Mouse (Mus musculus) hindbrain, postnatal 0 days (tissue): ENCODE measurements around the gene Shisa7. TPM values are rescaled to one million over a fixed set of nuclear protein-coding genes. Genes with fewer than 3 reads are reported as not detected.
"Not testable (repeated sequence)": the region's sequence is repeated elsewhere in the genome, so short reads cannot be mapped to it uniquely, and the experiment has no call there.

Source experiments
- ATAC-seq: fragments of 200-750 bp; cut with Nextera tagmentation; 2 replicates; pipeline ENCODE4 v1.8.0; 2017; ENCODE audit warnings: mild to moderate bottlenecking, moderate TSS enrichment, moderate library complexity
- DNase-seq: peaks from one replicate; pipeline ENCODE4 v3.0.0-alpha.2; 2015; ENCODE audit warnings: low spot score
- H3K27ac ChIP-seq: fragments of 300-500 bp; sonication (generic); 2 replicates; pipeline ENCODE4 v1.5.1; 2014; ENCODE audit warnings: mild to moderate bottlenecking
- H3K27me3 ChIP-seq: fragments of 300-500 bp; sonication (generic); 2 replicates; pipeline ENCODE4 v1.6.1; 2014; ENCODE audit warnings: low read length, mixed read lengths; ENCODE audit not compliant: insufficient read depth
- H3K36me3 ChIP-seq: fragments of 300-500 bp; sonication (generic); 2 replicates; pipeline ENCODE4 v1.6.1; 2014; ENCODE audit warnings: low read length, mixed read lengths; ENCODE audit not compliant: insufficient read depth
- H3K4me1 ChIP-seq: fragments of 300-500 bp; sonication (generic); 2 replicates; pipeline ENCODE4 v1.6.1; 2014; ENCODE audit warnings: antibody characterized with exemption, low read length, mixed read lengths; ENCODE audit not compliant: insufficient read depth
- H3K4me2 ChIP-seq: fragments of 300-500 bp; sonication (generic); 2 replicates; pipeline ENCODE4 v1.6.1; 2014; ENCODE audit warnings: low read depth, mild to moderate bottlenecking, low read length, moderate library complexity, mixed read lengths
- H3K4me3 ChIP-seq: fragments of 300-500 bp; sonication (generic); 2 replicates; pipeline ENCODE4 v1.5.1; 2014; ENCODE audit warnings: low read length
- H3K9ac ChIP-seq: fragments of 300-500 bp; sonication (generic); replicated peaks from 2 replicates; pipeline ENCODE4 v1.6.1; 2014; ENCODE audit warnings: mild to moderate bottlenecking, low read length, moderate library complexity, mixed read lengths
- H3K9me3 ChIP-seq: fragments of 300-500 bp; sonication (generic); 2 replicates; pipeline ENCODE4 v1.6.1; 2016; ENCODE audit warnings: low read length, mixed read lengths
- CTCF ChIP-seq: IDR thresholded peaks from 2 replicates; pipeline ENCODE4 v1.5.1; 2016; ENCODE audit warnings: antibody characterized with exemption, control low read depth, low read depth
- WGBS: fragments of 180-500 bp; shearing (Covaris S2); extraction: QIAGEN DNeasy Blood & Tissue Kit; methylation state at CpG from one replicate; pipeline ENCODE4 v1.1.7; 2014; 5-methylcytosine and 5-hydroxymethylcytosine counted together
- polyA plus RNA-seq: library from polyadenylated mRNA; unstranded; fragments of >200 nt; fragmentation: Nextera tagmentation; extraction: Ambion mirVana; gene quantifications from 2 replicates; pipeline ENCODE4 v1.2.1, GENCODE M21; 2015
- total RNA-seq: library from RNA; depleted of rRNA; stranded (reverse); fragments of >200 nt; gene quantifications from 2 replicates; pipeline ENCODE4 v1.2.3, GENCODE M21; 2014

The Shisa7 gene
- total and polyA plus RNA-seq, 2 experiments from 2014 or later, result 6.9 to 46.3 TPM

GRCm38 (mm10) chr7:4795767-4796433 lies 48.6 kb downstream of the Shisa7 start:
- no peak overlapping the region for H3K27ac ChIP-seq
- TF ChIP-seq CTCF, result peak; percentile 84

GRCm38 (mm10) chr7:4794631-4795168 lies 49.8 kb downstream of the Shisa7 start:
- H3K4me1 ChIP-seq, result peaks cover 3% of the 10 kb centered on the region; the same call in 1 of the 2 replicates
- ATAC-seq, result no peak
- no peak overlapping the region for H3K4me2 ChIP-seq
- 89% methylated on average over 3 of the region's 3 CpGs for WGBS
- H3K27ac ChIP-seq, result no peak overlapping the region
- H3K4me3 ChIP-seq, result no peak overlapping the region
- no peak for TF ChIP-seq CTCF
- peaks cover 25% of the 10 kb centered on the region for H3K36me3 ChIP-seq
- H3K9ac ChIP-seq, result no peak overlapping the region
- DNase-seq, result no peak
- no peaks in the 10 kb centered on the region for H3K9me3 ChIP-seq
- H3K27me3 ChIP-seq, result no peaks in the 10 kb centered on the region

More at GRCm38 (mm10) chr7:4795767-4796433, 48.6 kb downstream of the Shisa7 start:
- ATAC-seq, result peak; percentile 31; the same call in 1 of the 2 replicates
- Histone ChIP-seq H3K4me2 (no peak overlapping the region), H3K4me3 (no peak overlapping the region), H3K27me3 (no peaks in the 10 kb centered on the region), H3K9me3 (no peaks in the 10 kb centered on the region), H3K9ac (no peak overlapping the region), H3K36me3 (peaks cover 25% of the 10 kb centered on the region), H3K4me1 (peaks cover 3% of the 10 kb centered on the region; the same call in 1 of the 2 replicates)
- 62% methylated on average over 7 of the region's 7 CpGs for WGBS
- peak; percentile 63 for DNase-seq

GRCm38 (mm10) chr7:4793674-4794073 lies 50.8 kb downstream of the Shisa7 start:
- TF ChIP-seq CTCF, result no peak
- Histone ChIP-seq H3K4me3 (peak overlapping the region; percentile 84), H3K36me3 (peaks cover 25% of the 10 kb centered on the region), H3K4me1 (peaks cover 3% of the 10 kb centered on the region; the same call in 1 of the 2 replicates), H3K4me2 (peak overlapping the region; percentile 77), H3K9ac (peak overlapping the region; percentile 92), H3K27me3 (no peaks in the 10 kb centered on the region), H3K9me3 (no peaks in the 10 kb centered on the region), H3K27ac (peak overlapping the region; percentile 92)
- DNase-seq (no peak), ATAC-seq (no peak)
- WGBS, result 47% methylated on average over 4 of the region's 4 CpGs

- ATAC-seq, result peak; percentile 15
- H3K4me1 ChIP-seq, result not testable (repeated sequence)
Observed at GRCm38 (mm10) chr7:4793248-4793647, 51.2 kb downstream of the Shisa7 start.

GRCm38 (mm10) chr7:4792278-4793212 lies 52.0 kb downstream of the Shisa7 start, which contains the start of gene Rpl28:
Gene Rpl28, plus strand, starts transcription at chr7:4792874.
- peak within 1 kb of the TSS; percentile 77 for H3K4me2 ChIP-seq
- H3K36me3 ChIP-seq, result peaks cover 25% of the 10 kb centered on the region
- peak within 1 kb of the TSS; percentile 92 for H3K27ac ChIP-seq
- ATAC-seq (peak; percentile 93), DNase-seq (peak; percentile 99)
- peaks cover 3% of the 10 kb centered on the region; the same call in 1 of the 2 replicates for H3K4me1 ChIP-seq
- H3K9me3 ChIP-seq, result no peaks in the 10 kb centered on the region
- peak within 1 kb of the TSS; percentile 92 for H3K9ac ChIP-seq
- TF ChIP-seq CTCF, result no peak
- no peaks in the 10 kb centered on the region for H3K27me3 ChIP-seq
- peak within 1 kb of the TSS; percentile 84 for H3K4me3 ChIP-seq
- WGBS, result 2% methylated on average over 54 of the region's 54 CpGs

More at GRCm38 (mm10) chr7:4793248-4793647, 51.2 kb downstream of the Shisa7 start:
- Histone ChIP-seq H3K27ac (peak overlapping the region; percentile 92), H3K4me2 (peak overlapping the region; percentile 77), H3K9ac (peak overlapping the region; percentile 92), H3K36me3 (peaks cover 25% of the 10 kb centered on the region), H3K4me3 (peak overlapping the region; percentile 84)
- 1% methylated on average over 31 of the region's 31 CpGs for WGBS
- DNase-seq, H3K27me3 ChIP-seq, H3K9me3 ChIP-seq: not testable (repeated sequence)

- Histone ChIP-seq H3K4me2 (peak within 1 kb of the TSS; percentile 89), H3K36me3 (peaks cover 5% of the 10 kb centered on the region; the same call in 1 of the 2 replicates), H3K27ac (peak within 1 kb of the TSS; percentile 80), H3K9me3 (no peaks in the 10 kb centered on the region), H3K4me1 (peaks cover 3% of the 10 kb centered on the region; the same call in 1 of the 2 replicates), H3K9ac (peak within 1 kb of the TSS; percentile 63), H3K27me3 (no peaks in the 10 kb centered on the region), H3K4me3 (peak within 1 kb of the TSS; percentile 49)
- DNase-seq (no peak), ATAC-seq (no peak)
- 9% methylated on average over 35 of the region's 40 CpGs for WGBS
- TF ChIP-seq CTCF, result no peak
Observed at GRCm38 (mm10) chr7:4789436-4789935, 55.0 kb downstream of the Shisa7 start, which contains the start of gene Tmem238. Gene Tmem238, minus strand, starts transcription at chr7:4789656.
